Mouse (Mus musculus) thymus, adult 2 months (tissue): ENCODE results near the gene Fam163b. TPM values are rescaled to one million over a fixed set of nuclear protein-coding genes. Genes with fewer than 3 reads are reported as not detected.

Source experiments
- DNase-seq: peaks from one replicate; pipeline ENCODE4 v3.0.0; 2021
- H3K27ac ChIP-seq: fragments of 200-500 bp; 2 replicates; pipeline ENCODE4 v1.5.1; 2012; ENCODE audit warnings: low read length, control low read depth; ENCODE audit not compliant: control insufficient read depth, insufficient read depth
- H3K27me3 ChIP-seq: fragments of 200-500 bp; 2 replicates; pipeline ENCODE4 v1.6.1; 2012; ENCODE audit warnings: mild to moderate bottlenecking, low read length, moderate library complexity, mixed read lengths; ENCODE audit not compliant: control insufficient read depth, insufficient read depth
- H3K36me3 ChIP-seq: fragments of 200-500 bp; 2 replicates; pipeline ENCODE4 v1.6.1; 2012; ENCODE audit warnings: mild to moderate bottlenecking, low read length, moderate library complexity; ENCODE audit not compliant: control insufficient read depth, insufficient read depth
- H3K4me1 ChIP-seq: fragments of 200-500 bp; replicated peaks from 2 replicates; pipeline ENCODE4 v1.6.1; 2012; ENCODE audit warnings: low read length; ENCODE audit not compliant: control insufficient read depth, insufficient read depth
- H3K4me3 ChIP-seq: fragments of 200-500 bp; 2 replicates; pipeline ENCODE4 v1.5.1; 2012; ENCODE audit warnings: mild to moderate bottlenecking, low read length, control low read depth, moderate library complexity; ENCODE audit not compliant: control insufficient read depth, insufficient read depth
- CTCF ChIP-seq: fragments of 200-500 bp; IDR thresholded peaks from 2 replicates; pipeline ENCODE4 v1.5.1; 2012; ENCODE audit warnings: mild to moderate bottlenecking, control low read depth, low read length, moderate library complexity, borderline replicate concordance; ENCODE audit not compliant: control insufficient read depth, poor library complexity, insufficient read depth; ENCODE audit errors: extremely low read depth
- POLR2A ChIP-seq: fragments of 200-500 bp; IDR thresholded peaks from 2 replicates; pipeline ENCODE4 v1.6.1; 2012; ENCODE audit warnings: mild to moderate bottlenecking, low read length, control low read depth, moderate library complexity; ENCODE audit not compliant: control insufficient read depth, poor library complexity, insufficient read depth; ENCODE audit errors: extremely low read depth
- WGBS: fragments of 180-500 bp; shearing (Covaris S2); methylation state at CpG from one replicate; pipeline ENCODE4 v1.1.7; 2018; 5-methylcytosine and 5-hydroxymethylcytosine counted together
- polyA plus RNA-seq: library from polyadenylated mRNA; depleted of rRNA; stranded (reverse); fragments of >200 nt; gene quantifications from 2 replicates; pipeline ENCODE4 v1.2.3, GENCODE M21; 2012

The Fam163b gene
- polyA plus RNA-seq, 1 experiment = 7.8 TPM

- Histone ChIP-seq H3K36me3 (no peaks in the 10 kb centered on the region), H3K4me3 (no peak overlapping the region), H3K27me3 (no peaks in the 10 kb centered on the region), H3K27ac (peak overlapping the region; percentile 96), H3K4me1 (peaks cover 83% of the 10 kb centered on the region)
- peak; percentile 63 for DNase-seq
- no peak for TF ChIP-seq CTCF
- no peak for TF ChIP-seq POLR2A
- 85% methylated on average over 4 of the region's 4 CpGs for WGBS
These were observed 19.2 kb downstream of the Fam163b start for GRCm38 (mm10) chr2:27123121-27123520.

- no peak for TF ChIP-seq CTCF
- no peak for TF ChIP-seq POLR2A
- Histone ChIP-seq H3K4me1 (peaks cover 78% of the 10 kb centered on the region), H3K27ac (peak overlapping the region; percentile 96), H3K36me3 (no peaks in the 10 kb centered on the region), H3K27me3 (no peaks in the 10 kb centered on the region), H3K4me3 (peak overlapping the region; percentile 22; the same call in 1 of the 2 replicates)
- DNase-seq = peak; percentile 35
- 18% methylated on average over 9 of the region's 9 CpGs for WGBS
These were observed 19.7 kb downstream of the Fam163b start for GRCm38 (mm10) chr2:27122578-27122977.

- Histone ChIP-seq H3K4me3 (peak overlapping the region; percentile 22; the same call in 1 of the 2 replicates), H3K27ac (peak overlapping the region; percentile 100), H3K4me1 (peaks cover 70% of the 10 kb centered on the region), H3K27me3 (no peaks in the 10 kb centered on the region), H3K36me3 (no peaks in the 10 kb centered on the region)
- DNase-seq = peak; percentile 93
- WGBS = 4% methylated on average over 9 of the region's 9 CpGs
- TF ChIP-seq CTCF (0 out of 2 replicates have a peak, but pooled peaks have one; percentile 33), POLR2A (0 out of 2 replicates have a peak, but pooled peaks have one; percentile 45)
These were observed 20.5 kb downstream of the Fam163b start for GRCm38 (mm10) chr2:27121626-27122355.

- Histone ChIP-seq H3K4me3 (no peak overlapping the region), H3K36me3 (no peaks in the 10 kb centered on the region), H3K4me1 (peaks cover 56% of the 10 kb centered on the region), H3K27ac (peak overlapping the region; percentile 100), H3K27me3 (no peaks in the 10 kb centered on the region)
- peak; percentile 55 for DNase-seq
- 44% methylated on average over 8 of the region's 8 CpGs for WGBS
- TF ChIP-seq CTCF (no peak), POLR2A (no peak)
These were observed 22.1 kb downstream of the Fam163b start for GRCm38 (mm10) chr2:27120241-27120641.

GRCm38 (mm10) chr2:27119766-27120165 is 22.5 kb downstream of the Fam163b start:
- Histone ChIP-seq H3K36me3 (no peaks in the 10 kb centered on the region), H3K4me3 (no peak overlapping the region), H3K27me3 (no peaks in the 10 kb centered on the region), H3K4me1 (peaks cover 52% of the 10 kb centered on the region), H3K27ac (no peak overlapping the region)
- no peak for DNase-seq
- no peak for TF ChIP-seq POLR2A
- TF ChIP-seq CTCF = no peak
- WGBS = 97% methylated on average over 2 of the region's 2 CpGs

GRCm38 (mm10) chr2:27118452-27118851 is 23.8 kb downstream of the Fam163b start:
- 84% methylated on average over 4 of the region's 4 CpGs for WGBS
- TF ChIP-seq POLR2A = no peak
- TF ChIP-seq CTCF = no peak
- Histone ChIP-seq H3K27ac (no peak overlapping the region), H3K4me3 (no peak overlapping the region), H3K36me3 (no peaks in the 10 kb centered on the region), H3K27me3 (no peaks in the 10 kb centered on the region), H3K4me1 (peaks cover 44% of the 10 kb centered on the region)
- DNase-seq = no peak

GRCm38 (mm10) chr2:27114169-27114568 is 28.1 kb downstream of the Fam163b start:
- DNase-seq = no peak
- no peak overlapping the region for H3K27ac ChIP-seq
- no peaks in the 10 kb centered on the region for H3K27me3 ChIP-seq
- no peak overlapping the region for H3K4me3 ChIP-seq
- peaks cover 21% of the 10 kb centered on the region for H3K4me1 ChIP-seq
- no peak for TF ChIP-seq CTCF
- TF ChIP-seq POLR2A = no peak
- WGBS = 97% methylated on average over 10 of the region's 10 CpGs
- H3K36me3 ChIP-seq = no peaks in the 10 kb centered on the region
